ENCODE assay signal across 15 mouse cellular contexts in genomic region chr1:179541502-179541901, GRCm38 (mm10). TPM values are rescaled to one million over a fixed set of nuclear protein-coding genes. Genes with fewer than 3 reads are reported as not detected.
DNase-seq lines count a peak whose midpoint lies in the region; TF ChIP-seq lines count a peak whose summit lies in the region.
"Had no signal": no experiment of that assay in that cellular context is flagged by ENCODE, and none has a peak within 500 bp of the region (broad histone marks: within the 10 kb centered on the region; RNA-seq: fewer than 3 reads in every experiment).

No protein-coding gene starts in this region.

- peak; percentile 5 for TF ChIP-seq RAD21 in CH12.LX (IDR thresholded peaks at IDR 0.05; ENCODE audit: low read depth, low read length)

- H3K79me2 ChIP-seq in CH12.LX (replicated peaks; ENCODE audit: control insufficient read depth, extremely low read depth, insufficient read depth, poor library complexity, severe bottlenecking): peaks cover 36% of the 10 kb centered on the region

- H3K9me3 ChIP-seq in CH12.LX (replicated peaks; ENCODE audit: low read length): no peaks in the 10 kb centered on the region
- H3K9me3 ChIP-seq: heart, embryonic 13.5 days; limb, embryonic 13.5 days; midbrain, embryonic 12.5 days; neural tube, embryonic 13.5 days had no signal

- TF ChIP-seq CTCF in left cerebral cortex, adult 2 months (IDR thresholded peaks at IDR 0.05): peak; percentile 44
- peak; percentile 29 to 52; a peak in 3 of 4 replicates for TF ChIP-seq CTCF in CH12.LX (conservative IDR thresholded peaks at IDR 0.05 in 1 of 2, IDR thresholded peaks at IDR 0.05 in 1 of 2; ENCODE audit: low read depth in 2 of 2, low read length in 2 of 2)

- no peak for TF ChIP-seq POLR2A in CH12.LX (IDR thresholded peaks at IDR 0.05; ENCODE audit: low read depth, low read length)

- H3K27ac ChIP-seq in left cerebral cortex, adult 2 months: no peak overlapping the region
- no peak overlapping the region for H3K27ac ChIP-seq in CH12.LX (ENCODE audit: insufficient read depth, low read depth)
- H3K27ac ChIP-seq: heart, embryonic 13.5 days; midbrain, embryonic 12.5 days; neural tube, embryonic 13.5 days had no signal

- in situ Hi-C loops in CH12.LX (cut with MboI; ENCODE audit: low pct_ligation_motif_present, low pct_unique_long_range_greater_than_20kb, low sequenced_read_pairs): no loop called here

- no peak for DNase-seq in left cerebral cortex, adult 2 months (ENCODE audit: extremely low spot score in 1 of 2, low spot score in 2 of 2)
- no peak for DNase-seq in left cerebral cortex, adult 8-10 months (ENCODE audit: low spot score in 2 of 2)
- DNase-seq in A20 (ENCODE audit: low read depth, low spot score) (peak; percentile 57), CH12.LX (ENCODE audit: extremely low read depth) (peak; percentile 50)
- peak; percentile 63 for DNase-seq in induced T-regulatory cell, adult 2 months (ENCODE audit: low read depth)
- DNase-seq in cerebellum, adult 18-20 months: no peak
- no peak for DNase-seq in layer of hippocampus, postnatal 36 days
- DNase-seq: adrenal gland, adult 2 months; cerebellum, adult 11 months; right cerebral cortex, postnatal 4 days; thymus, adult 2 months had no signal

- dilution Hi-C loops in CH12.LX (cut with MboI; ENCODE audit: extremely low pct_ligation_motif_present, extremely low pct_unique_long_range_greater_than_20kb, low sequenced_read_pairs): no loop called here

- intact Hi-C loops in left cerebral cortex, adult 2 months (cut with DNase I): loop anchor here (10.0 kb wide), 1 partner anchor 1227 kb away; the partner anchor contains the start of gene Cox20

- no peak overlapping the region for H3K9ac ChIP-seq in CH12.LX (ENCODE audit: insufficient read depth, low read depth)
- H3K9ac ChIP-seq: heart, embryonic 13.5 days; limb, embryonic 13.5 days; midbrain, embryonic 12.5 days; neural tube, embryonic 13.5 days had no signal

- H3K4me1 ChIP-seq in CH12.LX (ENCODE audit: control insufficient read depth in 1 of 2, insufficient read depth in 2 of 2): peaks cover 7 to 27% of the 10 kb centered on the region in 2 experiments; a peak in 3 of 4 replicates

- H3K4me2 ChIP-seq in CH12.LX (ENCODE audit: insufficient read depth, low read depth, poor library complexity, severe bottlenecking): no peak overlapping the region
- H3K4me2 ChIP-seq: heart, embryonic 13.5 days; limb, embryonic 13.5 days; midbrain, embryonic 12.5 days; neural tube, embryonic 13.5 days had no signal

- no peak overlapping the region for H3K4me3 ChIP-seq in left cerebral cortex, adult 2 months
- no peak overlapping the region for H3K4me3 ChIP-seq in CH12.LX (replicated peaks in 1 of 3; ENCODE audit: low read depth in 2 of 3, low read length in 2 of 3, poor library complexity in 1 of 3)
- H3K4me3 ChIP-seq: heart, embryonic 13.5 days; limb, embryonic 13.5 days; midbrain, embryonic 12.5 days; neural tube, embryonic 13.5 days had no signal

- TF ChIP-seq EP300 in CH12.LX (IDR thresholded peaks at IDR 0.05; ENCODE audit: low read length): no peak

- H3K36me3 ChIP-seq in CH12.LX (replicated peaks in 1 of 2; ENCODE audit: control insufficient read depth in 1 of 2, insufficient read depth in 1 of 2, low read length in 1 of 2): peaks cover 41 to 73% of the 10 kb centered on the region in 2 experiments

- H3K27me3 ChIP-seq in CH12.LX (replicated peaks): no peaks in the 10 kb centered on the region
- H3K27me3 ChIP-seq: heart, embryonic 13.5 days; limb, embryonic 13.5 days; midbrain, embryonic 12.5 days; neural tube, embryonic 13.5 days had no signal

TF ChIP-seq in CH12.LX, 34 proteins besides CTCF, POLR2A, EP300 and RAD21:
- TF ChIP-seq BHLHE40 (IDR thresholded peaks at IDR 0.05; ENCODE audit: low read depth, low read length) (no peak), CHD2 (IDR thresholded peaks at IDR 0.05; ENCODE audit: low read length) (no peak), USF1 (IDR thresholded peaks at IDR 0.05; ENCODE audit: low read depth, low read length) (no peak), MAFK (IDR thresholded peaks at IDR 0.05; ENCODE audit: insufficient replicate concordance, low read length) (no peak), KAT2A (IDR thresholded peaks at IDR 0.05; ENCODE audit: insufficient replicate concordance, low read length) (no peak), ZKSCAN1 (IDR thresholded peaks at IDR 0.05; ENCODE audit: borderline replicate concordance, low read depth, low read length) (no peak)

RNA-seq across cellular contexts. Expression of gene Tfb2m, which starts 4.6 kb away (rescaled TPM):
- 10 to 100 TPM; 23.8 to 25.0 TPM for total RNA-seq in left cerebral cortex, adult 2 months (2021)
- 10 to 100 TPM; 21.7 to 27.3 (median 26.0) TPM for total RNA-seq in left cerebral cortex, adult 8-10 months (2022)
- total RNA-seq in CH12.LX (2012; rRNA removed) (13.1 and 16.2 TPM in 2 replicates), CH12.LX (2014; rRNA removed) (47.7 and 53.1 TPM in 2 replicates)
- polyA plus RNA-seq in CH12.LX (2012; ENCODE audit: insufficient read length, low read depth): 38.5 and 48.3 TPM in 2 replicates
- 10 to 100 TPM; 27.0 to 27.4 TPM for total RNA-seq in layer of hippocampus, postnatal 36 days (2021)

RNA-seq across cellular contexts. Expression of gene Cnst, which starts 4.7 kb away (rescaled TPM):
- total RNA-seq in left cerebral cortex, adult 2 months (2021): 10 to 100 TPM; 36.6 to 37.0 TPM
- 10 to 100 TPM; 40.1 to 42.1 (median 41.1) TPM for total RNA-seq in left cerebral cortex, adult 8-10 months (2022)
- total RNA-seq in CH12.LX (2012; rRNA removed): 9.2 and 10.2 TPM in 2 replicates
- 8.5 and 9.3 TPM in 2 replicates for total RNA-seq in CH12.LX (2014; rRNA removed)
- polyA plus RNA-seq in CH12.LX (2012; ENCODE audit: insufficient read length, low read depth): 7.8 and 7.9 TPM in 2 replicates
- total RNA-seq in layer of hippocampus, postnatal 36 days (2021): 10 to 100 TPM; 32.9 to 36.2 TPM

RNA-seq across cellular contexts. Expression of gene Smyd3, which starts 23.7 kb away (rescaled TPM):
- total RNA-seq in left cerebral cortex, adult 2 months (2021): 10 to 100 TPM; 25.0 to 25.6 TPM
- total RNA-seq in left cerebral cortex, adult 8-10 months (2022): 10 to 100 TPM; 31.8 to 34.0 (median 33.4) TPM
- total RNA-seq in CH12.LX (2012; rRNA removed) (10.5 and 11.4 TPM in 2 replicates), CH12.LX (2014; rRNA removed) (12.5 and 14.5 TPM in 2 replicates)
- 11.6 and 11.8 TPM in 2 replicates for polyA plus RNA-seq in CH12.LX (2012; ENCODE audit: insufficient read length, low read depth)
- total RNA-seq in layer of hippocampus, postnatal 36 days (2021): 10 to 100 TPM; 21.7 to 23.7 TPM

Comparison
In these comparisons a context has a peak if more than half of its experiments do, and no peak if none do; other contexts are left out.
1. DNase-seq: peak in A20 (single experiment), CH12.LX (single experiment) and induced T-regulatory cell, adult 2 months (single experiment); none in left cerebral cortex, adult 2 months (0 of 2), left cerebral cortex, adult 8-10 months (0 of 2), cerebellum, adult 18-20 months (0 of 2) and layer of hippocampus, postnatal 36 days (0 of 2).